Mouse (Mus musculus) CH12.LX (cell line): ENCODE data around the gene Zc3hav1l. TPM values are rescaled to one million over a fixed set of nuclear protein-coding genes. Genes with fewer than 3 reads are reported as not detected.

ENCODE experiments used
- DNase-seq: peaks from one replicate; pipeline ENCODE4 v3.0.0-alpha.2; 2013; ENCODE audit errors: extremely low read depth
- H3K27ac ChIP-seq: 2 replicates; pipeline ENCODE4 v1.5.1; 2012; ENCODE audit warnings: low read depth, mild to moderate bottlenecking, control low read depth, moderate library complexity; ENCODE audit not compliant: insufficient read depth
- H3K27me3 ChIP-seq: replicated peaks from 2 replicates; pipeline ENCODE3; 2012; ENCODE audit warnings: inconsistent platforms
- H3K36me3 ChIP-seq, 2 experiments: replicated peaks in 1 of 2; 2 replicates each; pipeline versions ENCODE3 to v1.6.1; 2012; ENCODE audit warnings: inconsistent platforms in 1 of 2, low read length in 1 of 2, mild to moderate bottlenecking in 1 of 2, mixed read lengths in 1 of 2, moderate library complexity in 1 of 2; ENCODE audit not compliant: control insufficient read depth in 1 of 2, insufficient read depth in 1 of 2
- H3K4me1 ChIP-seq, 2 experiments: 2 replicates each; pipeline ENCODE4 v1.6.1; 2012; ENCODE audit warnings: inconsistent platforms in 1 of 2, moderate library complexity in 1 of 2; ENCODE audit not compliant: insufficient read depth in 2 of 2, control insufficient read depth in 1 of 2
- H3K4me2 ChIP-seq: 2 replicates; pipeline ENCODE4 v1.6.1; 2012; ENCODE audit warnings: low read depth, mild to moderate bottlenecking, control low read depth; ENCODE audit not compliant: poor library complexity, insufficient read depth, severe bottlenecking
- H3K4me3 ChIP-seq, 3 experiments: fragments of 150-350 bp in 1 of 3; sonication (generic) in 1 of 3; replicated peaks in 1 of 3; 2 replicates each; pipeline versions ENCODE3 to v1.5.1; 2011 to 2012; ENCODE audit warnings: low read depth in 2 of 3, low read length in 2 of 3, mild to moderate bottlenecking in 2 of 3, moderate library complexity in 2 of 3, control low read depth in 1 of 3, improper control_type of control experiment in 1 of 3, inconsistent platforms in 1 of 3, mixed read lengths in 1 of 3; ENCODE audit not compliant: poor library complexity in 1 of 3
- H3K79me2 ChIP-seq: replicated peaks from 2 replicates; pipeline ENCODE4 v1.6.1; 2012; ENCODE audit warnings: mild to moderate bottlenecking, moderate library complexity; ENCODE audit not compliant: control insufficient read depth, poor library complexity, insufficient read depth, severe bottlenecking; ENCODE audit errors: extremely low read depth
- H3K9ac ChIP-seq: 2 replicates; pipeline ENCODE4 v1.6.1; 2012; ENCODE audit warnings: low read depth, mild to moderate bottlenecking, control low read depth, moderate library complexity; ENCODE audit not compliant: insufficient read depth
- H3K9me3 ChIP-seq: replicated peaks from 2 replicates; pipeline ENCODE3; 2012; ENCODE audit warnings: low read length, inconsistent platforms, mixed read lengths
- BHLHE40 ChIP-seq: IDR thresholded peaks from 2 replicates; pipeline ENCODE4 v1.6.1; 2011; ENCODE audit warnings: mild to moderate bottlenecking, low read depth, low read length, improper control_type of control experiment
- CTCF ChIP-seq, 2 experiments: IDR thresholded peaks in 1 of 2; conservative IDR thresholded peaks in 1 of 2; 2 replicates each; pipeline ENCODE4 v1.5.1; 2011 to 2012; ENCODE audit warnings: low read depth in 2 of 2, low read length in 2 of 2, improper control_type of control experiment in 1 of 2, inconsistent platforms in 1 of 2, mild to moderate bottlenecking in 1 of 2, moderate library complexity in 1 of 2
- E2F4 ChIP-seq: IDR thresholded peaks from 2 replicates; pipeline ENCODE4 v1.6.1; 2011; ENCODE audit warnings: low read depth, low read length, improper control_type of control experiment; ENCODE audit not compliant: insufficient replicate concordance
- ELF1 ChIP-seq: IDR thresholded peaks from 2 replicates; pipeline ENCODE4 v1.6.1; 2014; ENCODE audit warnings: low read depth, mild to moderate bottlenecking, inconsistent platforms, low read length, improper control_type of control experiment
- EP300 ChIP-seq: IDR thresholded peaks from 2 replicates; pipeline ENCODE4 v1.6.1; 2011; ENCODE audit warnings: low read length, improper control_type of control experiment
- ETS1 ChIP-seq: conservative IDR thresholded peaks from 2 replicates; pipeline ENCODE4 v1.6.1; 2012; ENCODE audit warnings: low read depth, mild to moderate bottlenecking, inconsistent platforms, low read length, improper control_type of control experiment, moderate library complexity
- JUND ChIP-seq: conservative IDR thresholded peaks from 2 replicates; pipeline ENCODE4 v1.6.1; 2011; ENCODE audit warnings: low read depth, low read length, improper control_type of control experiment
- KAT2A ChIP-seq: IDR thresholded peaks from 2 replicates; pipeline ENCODE4 v1.6.1; 2012; ENCODE audit warnings: low read length, improper control_type of control experiment, inconsistent platforms; ENCODE audit not compliant: insufficient replicate concordance
- MAFK ChIP-seq: IDR thresholded peaks from 2 replicates; pipeline ENCODE4 v1.6.1; 2011; ENCODE audit warnings: low read length, improper control_type of control experiment; ENCODE audit not compliant: insufficient replicate concordance
- MAX ChIP-seq: IDR thresholded peaks from 2 replicates; pipeline ENCODE4 v1.6.1; 2011; ENCODE audit warnings: low read length, improper control_type of control experiment
- MAZ ChIP-seq: IDR thresholded peaks from 2 replicates; pipeline ENCODE4 v1.6.1; 2012; ENCODE audit warnings: low read depth, mild to moderate bottlenecking, inconsistent platforms, low read length, improper control_type of control experiment, moderate library complexity
- MEF2A ChIP-seq: IDR thresholded peaks from 2 replicates; pipeline ENCODE4 v1.6.1; 2014; ENCODE audit warnings: low read depth, mild to moderate bottlenecking, inconsistent platforms, low read length, improper control_type of control experiment, borderline replicate concordance
- MXI1 ChIP-seq: IDR thresholded peaks from 2 replicates; pipeline ENCODE4 v1.6.1; 2011; ENCODE audit warnings: mild to moderate bottlenecking, low read depth, low read length, improper control_type of control experiment
- NELFE ChIP-seq: IDR thresholded peaks from 2 replicates; pipeline ENCODE4 v1.6.1; 2011; ENCODE audit warnings: low read depth, low read length, improper control_type of control experiment
- NRF1 ChIP-seq: IDR thresholded peaks from 2 replicates; pipeline ENCODE4 v1.6.1; 2014; ENCODE audit warnings: low read depth, mild to moderate bottlenecking, inconsistent platforms, low read length, improper control_type of control experiment, moderate library complexity
- POLR2A ChIP-seq: IDR thresholded peaks from 2 replicates; pipeline ENCODE4 v1.6.1; 2011; ENCODE audit warnings: low read depth, mild to moderate bottlenecking, improper control_type of control experiment, low read length
- POLR2AphosphoS2 ChIP-seq: IDR thresholded peaks from 2 replicates; pipeline ENCODE4 v1.6.1; 2011; ENCODE audit warnings: low read depth, low read length, improper control_type of control experiment
- RCOR1 ChIP-seq: conservative IDR thresholded peaks from 2 replicates; pipeline ENCODE4 v1.6.1; 2012; ENCODE audit warnings: low read depth, mild to moderate bottlenecking, inconsistent platforms, low read length, improper control_type of control experiment
- TCF12 ChIP-seq: IDR thresholded peaks from 2 replicates; pipeline ENCODE4 v1.6.1; 2014; ENCODE audit warnings: low read depth, mild to moderate bottlenecking, inconsistent platforms, low read length, improper control_type of control experiment
- ZKSCAN1 ChIP-seq: IDR thresholded peaks from 2 replicates; pipeline ENCODE4 v1.6.1; 2012; ENCODE audit warnings: low read depth, inconsistent platforms, low read length, improper control_type of control experiment, borderline replicate concordance
- dilution Hi-C: fragments of 300-500 bp; cut with MboI; formaldehyde crosslinking; loops from 2 replicates; pipeline ENCODE4 v1.14.3; 2020; ENCODE audit warnings: low sequenced_read_pairs; ENCODE audit not compliant: extremely low pct_unique_long_range_greater_than_20kb, extremely low pct_ligation_motif_present
- in situ Hi-C: fragments of 300-500 bp; cut with MboI; formaldehyde crosslinking; loops from 3 replicates; pipeline ENCODE4 v1.14.3; 2019; ENCODE audit warnings: low sequenced_read_pairs, low pct_ligation_motif_present, low pct_unique_long_range_greater_than_20kb, mixed read lengths
- polyA plus RNA-seq: library from polyadenylated mRNA; unstranded; fragments of >175 nt; gene quantifications from 2 replicates; pipeline ENCODE4 v1.2.1, GENCODE M21; 2012; ENCODE audit warnings: low read depth; ENCODE audit not compliant: insufficient read length
- total RNA-seq, 2 experiments: library from RNA; depleted of rRNA; stranded (reverse); fragments of 300-350 nt in 1 of 2; fragments of >200 nt in 1 of 2; gene quantifications; 2 replicates each; pipeline ENCODE4 v1.2.3; 2012 to 2014

Gene Zc3hav1l
- total and polyA plus RNA-seq, 3 experiments, result 2.9 to 6.3 (median 3.1) TPM

DNA sequence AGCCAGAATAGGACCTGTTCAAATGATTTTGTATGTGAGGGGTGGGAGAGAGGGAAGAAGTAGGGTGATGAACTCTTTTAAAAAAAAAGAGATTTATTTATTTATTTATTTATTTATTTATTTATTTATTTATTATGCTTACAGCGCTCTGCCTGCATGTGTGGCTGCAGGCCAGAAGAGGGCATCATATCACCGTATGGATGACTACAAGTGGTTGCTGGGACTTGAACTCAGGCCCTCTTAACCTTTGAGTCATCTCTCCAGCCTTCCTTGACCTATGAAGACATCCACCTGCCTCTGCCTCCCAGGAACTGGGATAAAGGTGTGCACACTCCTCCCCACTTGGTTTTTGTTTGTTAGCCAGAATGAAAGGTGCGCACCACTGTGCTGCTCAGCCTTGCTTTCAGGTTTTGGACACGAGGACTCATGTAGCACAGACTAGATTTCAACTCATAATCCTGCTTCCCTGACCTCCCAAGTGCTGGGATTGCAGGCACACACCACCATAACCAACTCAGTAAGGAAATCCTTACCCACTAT lies 38.2 kb upstream of the Zc3hav1l start:
- Histone ChIP-seq H3K27ac (0 out of 2 replicates have a peak overlapping the region, but pooled peaks have one; percentile 8), H3K9me3 (no peaks in the 10 kb centered on the region), H3K27me3 (no peaks in the 10 kb centered on the region), H3K79me2 (peaks cover 42% of the 10 kb centered on the region), H3K9ac (no peak overlapping the region), H3K36me3 (peaks cover 76 to 90% of the 10 kb centered on the region in 2 experiments), H3K4me1 (peaks cover 0 to 19% of the 10 kb centered on the region in 2 experiments; a peak in 2 of 4 replicates), H3K4me3 (no peak overlapping the region), H3K4me2 (no peak overlapping the region)
- dilution Hi-C loops, result no loop called here
- in situ Hi-C loops, result no loop called here
- DNase-seq, result no peak
- TF ChIP-seq POLR2A, result no peak
- no peak for TF ChIP-seq MXI1
- TF ChIP-seq ETS1, result no peak
- TF ChIP-seq CTCF (conservative IDR thresholded peaks at IDR 0.05 in 1 of 2, IDR thresholded peaks at IDR 0.05 in 1 of 2; ENCODE audit: low read depth in 2 of 2, low read length in 2 of 2), result 0 out of 4 replicates have a peak, but pooled peaks of 1 of the 2 experiments have one; percentile 14

DNA sequence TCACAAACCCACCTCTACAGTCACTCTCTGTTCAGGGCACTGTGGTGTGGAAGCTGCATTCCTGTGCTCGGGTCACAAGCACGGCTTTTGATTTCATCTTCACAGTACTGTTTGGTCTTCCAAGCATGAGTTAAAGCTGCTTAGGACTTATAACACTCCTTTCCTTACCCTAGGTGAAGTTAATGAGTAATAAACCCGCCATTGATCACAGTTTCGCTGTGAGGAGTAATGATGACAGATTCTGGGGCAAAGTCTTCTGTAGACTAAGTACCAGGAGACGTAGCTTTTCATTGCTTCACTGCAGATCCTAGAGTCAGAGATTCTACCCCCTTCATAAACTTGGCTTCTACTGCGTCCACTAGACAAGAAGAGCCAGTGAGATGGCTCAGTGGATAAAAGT lies 36.2 kb upstream of the Zc3hav1l start:
- H3K36me3 ChIP-seq, result peaks cover 86 to 92% of the 10 kb centered on the region in 2 experiments
- no peak overlapping the region for H3K4me2 ChIP-seq
- H3K4me3 ChIP-seq, result no peak overlapping the region
- TF ChIP-seq BHLHE40 (no peak), MEF2A (no peak), MAZ (no peak), ELF1 (no peak), MAFK (no peak), CTCF (conservative IDR thresholded peaks at IDR 0.05 in 1 of 2, IDR thresholded peaks at IDR 0.05 in 1 of 2; ENCODE audit: low read depth in 2 of 2, low read length in 2 of 2) (no peak), KAT2A (no peak), MXI1 (no peak), RCOR1 (no peak), MAX (no peak), ETS1 (no peak), TCF12 (no peak), POLR2AphosphoS2 (no peak), ZKSCAN1 (no peak), NRF1 (no peak), E2F4 (no peak), NELFE (no peak), JUND (no peak), EP300 (no peak)
- H3K4me1 ChIP-seq, result peaks cover 0 to 11% of the 10 kb centered on the region in 2 experiments; a peak in 1 of 4 replicates
- no peak overlapping the region for H3K27ac ChIP-seq
- H3K9me3 ChIP-seq, result no peaks in the 10 kb centered on the region
- H3K79me2 ChIP-seq, result peaks cover 27% of the 10 kb centered on the region
- in situ Hi-C loops, result no loop called here
- H3K9ac ChIP-seq, result no peak overlapping the region
- dilution Hi-C loops, result no loop called here
- DNase-seq, result no peak
- H3K27me3 ChIP-seq, result no peaks in the 10 kb centered on the region
